Mouse (Mus musculus) adipose tissue, adult 10 weeks (tissue): Measurements from ENCODE around the gene Olfr127. TPM values are rescaled to one million over a fixed set of nuclear protein-coding genes. Genes with fewer than 3 reads are reported as not detected.

Experiments
- polyA plus RNA-seq: library from polyadenylated mRNA; stranded (reverse); fragments of 350-450 nt; fragmentation: Illumina TruSeq; extraction: RNeasy Lipid Tissue Mini Kit (QIAGEN cat#74804); gene quantifications from one replicate; pipeline ENCODE4 v1.2.3, GENCODE M21; 2014; ENCODE audit warnings: low read depth, low replicate concordance

The Olfr127 gene
- polyA plus RNA-seq, result not detected

DNA sequence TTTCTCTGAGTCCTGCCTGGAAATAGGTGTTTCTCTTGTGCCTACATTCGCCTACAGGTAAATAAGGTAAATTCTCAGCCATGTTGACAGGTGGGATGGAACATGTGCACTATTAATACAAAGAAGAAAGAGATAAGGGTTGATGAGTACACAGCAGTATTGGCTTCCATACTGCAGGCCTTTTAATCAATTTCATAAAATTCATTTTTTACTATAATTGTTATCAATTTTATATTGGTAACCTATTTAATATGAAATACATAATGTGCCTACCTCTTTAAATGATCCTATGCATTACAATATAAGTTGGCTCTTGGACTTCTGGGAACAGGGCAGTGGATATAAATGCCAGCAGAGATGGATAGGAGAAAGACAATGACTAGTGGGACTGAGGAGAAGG lies at the start of gene Olfr127:
Olfr127 (plus strand) TSS at position 301 of the 400 bp plus-strand sequence.

DNA sequence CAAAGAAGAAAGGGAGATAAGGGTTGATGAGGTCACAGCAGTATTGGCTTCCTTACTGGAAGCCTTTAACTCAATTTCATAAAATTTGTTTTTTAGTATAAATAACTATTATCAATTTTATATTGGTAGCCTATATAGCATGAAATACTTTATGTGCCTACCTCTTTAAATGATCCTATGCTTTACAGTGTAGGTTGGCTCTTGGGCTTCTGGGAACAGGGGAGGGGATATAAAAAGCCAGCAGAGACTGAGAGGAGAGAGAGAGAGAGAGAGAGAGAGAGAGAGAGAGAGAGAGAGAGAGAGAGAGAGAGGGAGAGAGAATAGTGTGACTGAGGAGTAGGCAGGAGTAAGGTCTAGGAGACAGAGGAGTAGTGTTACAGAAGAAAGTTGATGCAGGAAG lies 20.0 kb downstream of the Olfr127 start, which contains the start of gene Olfr128:
Olfr128 (plus strand) TSS at position 301 of the 400 bp plus-strand sequence.

DNA sequence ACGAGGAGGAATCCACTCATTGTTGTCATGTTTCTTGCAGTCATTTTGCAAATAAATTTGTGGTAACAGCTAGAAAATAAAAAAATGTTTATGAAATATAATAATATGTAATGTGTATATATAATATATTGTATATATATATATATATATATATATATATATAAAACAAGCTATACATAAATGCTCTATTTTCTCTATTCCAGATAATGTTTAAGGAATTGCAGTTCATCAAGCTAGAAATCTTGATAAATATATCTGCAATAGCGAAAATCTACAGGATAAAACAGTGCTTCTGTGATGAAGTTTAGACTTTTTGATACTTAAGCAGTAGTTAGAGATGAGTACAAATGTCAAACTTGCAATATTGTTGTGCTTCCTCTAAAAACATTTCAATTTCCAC lies 52.7 kb downstream of the Olfr127 start, which contains the start of gene Olfr761:
Olfr761 (minus strand) TSS at position 101 of the 400 bp plus-strand sequence.

Other genes starting within 250 kb of the Olfr127 start
- not detected for gene Olfr117, start 236.7 kb upstream of the Olfr127 start, polyA plus RNA-seq
- not detected for gene Olfr118, start 233.4 kb upstream of the Olfr127 start, polyA plus RNA-seq
- gene Olfr119, start 203.9 kb upstream of the Olfr127 start, polyA plus RNA-seq, result not detected
- gene Olfr120, start 178.6 kb upstream of the Olfr127 start, polyA plus RNA-seq, result not detected
- not detected for gene Olfr121, start 151.6 kb upstream of the Olfr127 start, polyA plus RNA-seq
- not detected for gene Olfr122, start 131.8 kb upstream of the Olfr127 start, polyA plus RNA-seq
- not detected for gene Olfr123, start 106.9 kb upstream of the Olfr127 start, polyA plus RNA-seq
- gene Olfr124, start 100.5 kb upstream of the Olfr127 start, polyA plus RNA-seq, result not detected
- gene Olfr125, start 67.5 kb upstream of the Olfr127 start, polyA plus RNA-seq, result not detected
- not detected for gene Olfr126, start 53.0 kb upstream of the Olfr127 start, polyA plus RNA-seq
- not detected for gene Olfr128, start 20.1 kb downstream of the Olfr127 start, polyA plus RNA-seq
- gene Olfr761, start 52.6 kb downstream of the Olfr127 start, polyA plus RNA-seq, result not detected
- not detected for gene Olfr129, start 159.6 kb downstream of the Olfr127 start, polyA plus RNA-seq
- gene Olfr130, start 163.5 kb downstream of the Olfr127 start, polyA plus RNA-seq, result not detected
- gene Olfr131, start 188.3 kb downstream of the Olfr127 start, polyA plus RNA-seq, result not detected
- gene Olfr132, start 234.1 kb downstream of the Olfr127 start, polyA plus RNA-seq, result not detected
- not detected for gene Olfr133, start 244.8 kb downstream of the Olfr127 start, polyA plus RNA-seq